Mouse (Mus musculus) kidney, adult 2 months (tissue): Measurements from ENCODE around the gene Lct. TPM values are rescaled to one million over a fixed set of nuclear protein-coding genes. Genes with fewer than 3 reads are reported as not detected.

ENCODE experiments used
- DNase-seq: peaks from one replicate; pipeline ENCODE4 v3.0.0; 2021
- H3K27ac ChIP-seq: fragments of 200-500 bp; 2 replicates; pipeline ENCODE4 v1.5.1; 2012; ENCODE audit warnings: low read depth, low read length, control low read depth, inconsistent platforms; ENCODE audit not compliant: insufficient read depth
- H3K27me3 ChIP-seq: fragments of 200-500 bp; replicated peaks from 2 replicates; pipeline ENCODE4 v1.6.1; 2012; ENCODE audit warnings: mild to moderate bottlenecking, moderate library complexity, low read length, inconsistent platforms; ENCODE audit not compliant: control insufficient read depth, insufficient read depth
- H3K36me3 ChIP-seq: fragments of 200-500 bp; 2 replicates; pipeline ENCODE4 v1.6.1; 2012; ENCODE audit warnings: mild to moderate bottlenecking, moderate library complexity, low read length, inconsistent platforms; ENCODE audit not compliant: control insufficient read depth, insufficient read depth
- H3K4me1 ChIP-seq: fragments of 200-500 bp; 2 replicates; pipeline ENCODE4 v1.6.1; 2011; ENCODE audit warnings: low read length; ENCODE audit not compliant: control insufficient read depth, insufficient read depth
- H3K4me3 ChIP-seq: fragments of 200-500 bp; 2 replicates; pipeline ENCODE4 v1.5.1; 2011; ENCODE audit warnings: mild to moderate bottlenecking, low read depth, low read length, control low read depth; ENCODE audit not compliant: insufficient read depth
- CTCF ChIP-seq: fragments of 200-500 bp; conservative IDR thresholded peaks from 2 replicates; pipeline ENCODE4 v1.5.1; 2011; ENCODE audit warnings: low read depth, mild to moderate bottlenecking, control low read depth, low read length, moderate library complexity, mixed read lengths; ENCODE audit not compliant: insufficient read depth, insufficient read length
- POLR2A ChIP-seq: fragments of 200-500 bp; IDR thresholded peaks from one replicate; pipeline ENCODE4 v1.6.1; 2011; ENCODE audit warnings: low read depth, low read length, control low read depth
- WGBS: fragments of 180-500 bp; shearing (Covaris S2); methylation state at CpG from one replicate; pipeline ENCODE4 v1.1.7; 2018; 5-methylcytosine and 5-hydroxymethylcytosine counted together
- polyA plus RNA-seq: library from polyadenylated mRNA; depleted of rRNA; stranded (reverse); fragments of >200 nt; gene quantifications from 2 replicates; pipeline ENCODE4 v1.2.3, GENCODE M21; 2012

Lct gene
- polyA plus RNA-seq, 1 experiment: 0.05 TPM

DNA sequence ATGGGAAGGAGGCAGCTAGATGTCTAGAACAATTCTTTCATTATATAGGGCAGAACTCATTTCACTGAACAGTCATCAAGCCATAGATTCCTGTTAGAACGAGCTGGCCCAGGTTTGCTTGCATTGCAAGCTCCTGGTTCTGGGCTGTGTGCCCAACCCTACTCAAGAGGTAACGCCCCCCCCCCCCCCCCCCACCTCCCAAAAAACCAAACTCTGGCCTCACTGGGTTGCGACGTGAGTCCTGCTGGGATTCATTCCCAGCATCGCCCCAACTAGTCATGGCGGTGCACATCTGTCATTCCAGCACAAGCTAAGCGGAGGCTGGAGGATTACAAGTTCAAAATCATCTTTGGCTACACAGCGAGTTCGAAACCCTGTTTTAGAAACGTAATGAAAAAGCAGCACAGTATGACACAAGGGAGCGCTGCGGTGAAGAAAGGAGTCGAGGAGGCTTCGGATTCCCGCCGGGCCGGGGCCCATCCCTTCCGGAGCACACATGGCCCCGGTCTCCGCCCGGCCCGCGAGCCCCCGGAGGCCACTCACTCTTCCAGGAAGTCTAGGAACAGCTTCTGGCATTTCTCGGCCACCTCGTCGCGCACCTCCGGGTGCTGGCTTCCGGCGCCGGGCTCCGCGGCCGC is 30.9 kb upstream of the Lct start:
- TF ChIP-seq CTCF (no peak), POLR2A (no peak)
- no peak overlapping the region for H3K27ac ChIP-seq
- no peaks in the 10 kb centered on the region for H3K27me3 ChIP-seq
- DNase-seq: peak; percentile 32
- WGBS: under 1% methylated on average over 35 of the region's 35 CpGs
- H3K36me3 ChIP-seq: no peaks in the 10 kb centered on the region; the same call in 1 of the 2 replicates
- peak overlapping the region; percentile 84 for H3K4me3 ChIP-seq
- H3K4me1 ChIP-seq: peaks cover 18% of the 10 kb centered on the region

DNA sequence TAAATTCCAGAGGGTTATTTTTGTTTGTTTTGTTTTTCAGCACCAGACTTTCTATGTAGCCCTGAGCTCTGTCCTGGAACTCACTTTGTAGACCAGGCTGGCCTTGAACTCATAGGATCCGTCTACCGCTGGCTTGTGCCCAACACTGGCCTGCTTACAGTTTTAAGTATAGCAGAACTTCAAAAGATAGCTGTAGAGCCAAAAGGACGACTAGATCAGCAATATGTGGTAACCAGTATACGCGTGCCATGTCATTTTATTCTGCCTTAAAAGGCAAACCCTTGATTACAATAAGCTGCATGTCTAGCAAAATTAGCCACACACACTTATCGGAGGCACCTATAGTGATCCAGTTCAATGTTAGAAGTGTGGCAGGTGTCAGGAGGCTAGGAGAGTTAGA is 30.2 kb upstream of the Lct start:
- Histone ChIP-seq H3K27me3 (no peaks in the 10 kb centered on the region), H3K4me3 (no peak overlapping the region), H3K4me1 (peaks cover 18% of the 10 kb centered on the region), H3K27ac (no peak overlapping the region), H3K36me3 (no peaks in the 10 kb centered on the region; the same call in 1 of the 2 replicates)
- DNase-seq: no peak
- 64% methylated on average over 6 of the region's 6 CpGs for WGBS
- TF ChIP-seq POLR2A (no peak), CTCF (no peak)

DNA sequence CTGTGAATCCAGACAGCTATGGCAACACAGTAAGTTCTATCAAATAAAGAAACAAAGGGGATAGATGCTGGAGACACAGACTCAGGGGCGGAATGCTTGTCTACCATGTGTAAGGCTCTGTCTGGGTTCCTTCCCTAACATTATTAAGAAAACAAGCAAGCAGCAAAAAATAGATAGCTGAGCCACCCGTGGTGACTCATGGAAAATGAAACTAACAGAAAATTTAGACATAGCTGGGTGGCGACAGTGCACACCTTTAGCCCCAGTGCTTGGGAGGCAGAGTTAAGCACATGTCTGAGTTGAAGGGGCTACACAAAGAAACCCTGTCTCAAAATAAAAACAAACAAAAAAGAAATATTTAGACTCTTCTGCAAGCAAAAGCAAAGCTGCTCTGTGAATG is 29.3 kb upstream of the Lct start:
- no peak for DNase-seq
- Histone ChIP-seq H3K36me3 (no peaks in the 10 kb centered on the region), H3K4me3 (no peak overlapping the region), H3K4me1 (peaks cover 18% of the 10 kb centered on the region), H3K27ac (no peak overlapping the region), H3K27me3 (no peaks in the 10 kb centered on the region)
- 37% methylated on average over 3 of the region's 3 CpGs for WGBS
- no peak for TF ChIP-seq CTCF
- TF ChIP-seq POLR2A: no peak

DNA sequence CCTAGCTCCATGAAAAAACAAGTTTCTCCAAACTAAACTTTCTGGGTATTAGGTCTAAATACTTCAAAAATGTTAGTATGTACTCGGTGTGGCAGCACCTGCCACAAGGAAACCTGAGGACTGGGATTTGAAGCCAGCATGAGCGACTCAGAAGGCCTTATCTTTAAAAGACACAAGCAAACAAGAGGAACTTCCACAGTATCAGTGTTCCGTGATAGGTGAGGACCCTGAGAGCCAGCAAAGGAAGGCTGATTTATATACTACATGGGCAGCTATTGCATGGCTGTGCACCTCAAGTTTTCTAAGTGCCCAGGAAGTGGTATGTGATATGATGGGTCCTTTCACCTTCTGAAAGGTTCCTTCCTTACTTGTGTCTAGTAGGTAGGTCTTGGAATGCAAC is 25.0 kb upstream of the Lct start:
- H3K4me1 ChIP-seq: peaks cover 11% of the 10 kb centered on the region
- H3K4me3 ChIP-seq: no peak overlapping the region
- peaks cover 2% of the 10 kb centered on the region; the same call in 1 of the 2 replicates for H3K36me3 ChIP-seq
- TF ChIP-seq POLR2A: no peak
- no peak for TF ChIP-seq CTCF
- H3K27me3 ChIP-seq: no peaks in the 10 kb centered on the region
- WGBS: 93% methylated on average over 3 of the region's 3 CpGs
- DNase-seq: no peak
- H3K27ac ChIP-seq: no peak overlapping the region

DNA sequence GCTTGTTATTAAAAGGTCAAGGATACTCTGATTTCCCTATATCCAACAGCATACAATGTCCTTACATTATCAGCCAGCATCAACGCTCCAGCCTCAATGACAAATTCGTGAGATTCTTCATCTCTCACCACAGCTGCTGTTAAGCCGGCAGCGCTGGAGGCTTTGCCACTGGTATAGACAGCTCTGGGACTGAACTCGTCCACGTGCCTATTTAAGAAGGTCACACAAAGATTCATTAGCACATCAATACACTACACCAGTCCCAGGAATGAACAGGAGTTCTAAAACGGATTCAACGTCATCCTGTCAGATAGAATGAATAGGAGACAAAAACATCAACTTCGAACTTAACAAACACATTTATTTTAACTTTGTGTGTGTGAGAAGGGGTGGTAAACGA is 16.1 kb upstream of the Lct start:
- H3K4me3 ChIP-seq: no peak overlapping the region
- H3K36me3 ChIP-seq: peaks cover 3% of the 10 kb centered on the region
- DNase-seq: no peak
- TF ChIP-seq POLR2A: no peak
- no peak for TF ChIP-seq CTCF
- WGBS: 82% methylated on average over 10 of the region's 10 CpGs
- no peaks in the 10 kb centered on the region for H3K27me3 ChIP-seq
- H3K27ac ChIP-seq: no peak overlapping the region
- no peaks in the 10 kb centered on the region for H3K4me1 ChIP-seq

DNA sequence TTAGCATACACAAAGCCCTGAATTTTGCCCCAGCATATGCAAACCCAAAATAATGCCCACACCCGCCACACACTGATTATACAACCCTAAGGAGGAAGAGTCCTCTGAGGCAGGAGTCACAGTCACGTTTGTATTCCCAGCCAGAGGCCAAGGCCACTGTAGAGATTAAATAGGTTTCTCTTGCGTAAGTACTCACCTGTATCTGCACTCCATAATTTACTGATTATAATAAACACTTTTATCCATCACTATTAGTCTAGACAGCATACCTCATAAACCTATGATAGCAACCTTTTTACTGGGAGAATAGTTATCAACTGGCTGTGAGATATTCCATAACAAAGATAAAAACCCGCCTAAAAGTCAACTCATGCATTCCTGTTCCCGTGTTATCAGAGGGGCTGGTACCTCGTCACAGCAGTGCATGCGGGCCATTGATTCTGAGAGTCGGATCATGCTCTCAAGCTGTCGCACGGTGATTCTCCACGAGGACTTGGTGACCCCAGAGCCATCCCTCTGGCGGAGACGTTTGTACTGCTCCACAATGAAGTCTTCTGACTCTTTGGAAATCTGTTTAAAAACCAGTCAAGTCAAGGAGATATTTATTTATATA is 9.7 kb upstream of the Lct start:
- Histone ChIP-seq H3K4me1 (no peaks in the 10 kb centered on the region), H3K27ac (no peak overlapping the region), H3K4me3 (no peak overlapping the region), H3K27me3 (no peaks in the 10 kb centered on the region), H3K36me3 (peaks cover 2% of the 10 kb centered on the region)
- WGBS: 90% methylated on average over 13 of the region's 13 CpGs
- DNase-seq: no peak
- no peak for TF ChIP-seq CTCF
- no peak for TF ChIP-seq POLR2A

DNA sequence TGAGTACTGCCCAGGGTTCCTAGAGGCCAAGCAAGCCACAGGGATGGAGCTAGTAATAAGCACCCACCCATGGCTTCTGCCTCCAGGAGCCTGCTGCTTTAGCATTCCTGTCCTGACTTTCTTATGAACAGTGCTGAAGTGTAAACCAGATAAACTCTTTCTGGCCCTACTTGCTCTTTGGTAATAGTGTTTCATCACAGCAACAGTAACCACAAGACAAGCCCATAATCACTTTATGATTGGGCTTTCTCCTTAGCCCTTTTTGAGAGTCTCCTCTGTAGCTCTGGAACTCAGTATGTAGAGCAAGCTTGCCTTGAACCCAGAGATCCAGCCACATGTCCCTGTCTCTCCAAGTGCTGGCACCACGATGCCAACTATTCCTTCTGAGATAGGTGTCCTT is 2.2 kb upstream of the Lct start:
- H3K4me3 ChIP-seq: no peak overlapping the region
- no peaks in the 10 kb centered on the region for H3K36me3 ChIP-seq
- no peaks in the 10 kb centered on the region for H3K4me1 ChIP-seq
- DNase-seq: no peak
- no peak overlapping the region for H3K27ac ChIP-seq
- TF ChIP-seq POLR2A (no peak), CTCF (no peak)
- no peaks in the 10 kb centered on the region for H3K27me3 ChIP-seq
- 100% methylated on average over 1 of the region's 1 CpGs for WGBS
